Mouse (Mus musculus): ENCODE measurements around the gene Edn2. TPM values are rescaled to one million over a fixed set of nuclear protein-coding genes. Genes with fewer than 3 reads are reported as not detected.

The Edn2 gene
- polyA plus RNA-seq, 1 experiment from 2014 or later = 0.46 TPM

GRCm38 (mm10) chr4:120191987-120192386 is 31.0 kb downstream of the Edn2 start:
- 80% methylated on average over 2 of the region's 2 CpGs for WGBS
- H3K27ac ChIP-seq = no peak overlapping the region

GRCm38 (mm10) chr4:120194026-120194425 is 33.0 kb downstream of the Edn2 start:
- Histone ChIP-seq H3K27ac (no peak overlapping the region), H3K4me1 (peaks cover 12% of the 10 kb centered on the region), H3K9me3 (no peaks in the 10 kb centered on the region), H3K4me3 (no peak overlapping the region), H3K27me3 (ENCODE audit: insufficient read depth, poor library complexity, severe bottlenecking) (peaks cover 11% of the 10 kb centered on the region; the same call in 1 of the 2 replicates), H3K36me3 (no peaks in the 10 kb centered on the region)
- DNase-seq (ENCODE audit: low spot score) = no peak
- WGBS = 78% methylated on average over 5 of the region's 5 CpGs

More at GRCm38 (mm10) chr4:120191987-120192386, 31.0 kb downstream of the Edn2 start:
- no peaks in the 10 kb centered on the region for H3K9me3 ChIP-seq
- H3K27me3 ChIP-seq (ENCODE audit: insufficient read depth, poor library complexity, severe bottlenecking) = peaks cover 18% of the 10 kb centered on the region; the same call in 1 of the 2 replicates
- H3K4me1 ChIP-seq = peaks cover 22% of the 10 kb centered on the region
- no peak for DNase-seq (ENCODE audit: low spot score)
- H3K4me3 ChIP-seq = no peak overlapping the region
- no peaks in the 10 kb centered on the region for H3K36me3 ChIP-seq

DNA sequence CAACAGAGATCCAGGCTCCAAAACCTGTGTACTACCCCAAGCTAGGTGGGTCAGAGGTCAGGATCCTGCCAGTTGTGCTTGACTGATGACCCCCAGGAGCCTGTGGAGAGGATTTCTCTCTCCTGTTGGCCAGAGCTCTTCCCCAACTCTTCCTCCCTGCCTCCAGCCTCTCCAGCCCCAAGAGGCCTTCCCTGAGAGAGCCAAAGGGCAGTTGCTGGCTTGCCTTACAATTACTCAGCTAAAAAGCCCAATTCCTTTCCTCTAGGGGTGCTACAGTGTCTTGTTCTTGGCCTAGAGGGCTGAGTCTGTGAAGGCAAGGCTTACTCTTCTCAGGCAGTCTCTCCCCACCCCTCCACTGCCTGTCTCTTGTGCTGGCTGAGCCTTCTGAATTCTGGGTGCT is 34.0 kb downstream of the Edn2 start:
- Histone ChIP-seq H3K36me3 (no peaks in the 10 kb centered on the region), H3K9me3 (no peaks in the 10 kb centered on the region), H3K27ac (no peak overlapping the region), H3K4me3 (no peak overlapping the region), H3K4me1 (peaks cover 20% of the 10 kb centered on the region), H3K27me3 (ENCODE audit: insufficient read depth, poor library complexity, severe bottlenecking) (0 out of 2 replicates have a peak, but pooled peaks cover 2% of the 10 kb centered on the region)
- DNase-seq (ENCODE audit: low spot score) = no peak

DNA sequence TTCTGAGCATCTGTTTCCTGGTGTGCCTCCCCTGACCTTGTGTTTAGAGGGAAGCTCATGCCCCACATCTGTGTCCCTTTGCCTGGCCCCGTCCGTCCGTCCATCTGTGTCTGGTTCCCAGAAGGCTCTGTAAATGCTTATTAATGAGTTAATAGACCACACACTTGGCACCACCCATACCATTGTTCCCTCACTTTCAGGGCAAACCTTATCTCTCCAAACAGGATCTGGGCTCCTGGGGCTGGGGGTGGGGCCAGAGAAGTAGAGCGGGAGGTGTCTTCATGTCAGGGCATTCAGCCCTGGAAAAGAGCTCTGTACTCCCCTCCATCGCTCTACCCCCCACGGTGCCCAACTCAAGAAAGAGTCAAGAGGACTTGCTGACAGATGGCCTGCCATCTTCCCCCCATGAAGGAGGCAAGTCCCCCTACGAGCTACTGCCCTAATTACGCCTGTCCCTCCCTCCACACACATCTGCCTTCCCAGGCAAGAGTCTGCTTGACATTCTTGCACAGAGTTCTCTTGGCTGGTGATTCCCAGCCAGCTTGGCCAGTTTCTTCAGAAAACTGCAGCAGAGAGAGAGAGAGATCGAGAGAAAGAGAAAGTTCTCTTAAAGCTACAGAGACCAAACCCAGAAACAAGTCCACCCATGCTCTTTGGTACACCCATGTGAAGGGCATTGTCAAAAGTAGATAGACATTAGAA is 38.3 kb downstream of the Edn2 start:
- WGBS = 36% methylated on average over 9 of the region's 9 CpGs
- no peak overlapping the region for H3K4me3 ChIP-seq
- no peak overlapping the region; the same call in 1 of the 2 replicates for H3K27ac ChIP-seq
- DNase-seq (ENCODE audit: low spot score) = no peak
- H3K27me3 ChIP-seq (ENCODE audit: insufficient read depth, poor library complexity, severe bottlenecking) = peaks cover 5% of the 10 kb centered on the region; the same call in 1 of the 2 replicates
- H3K9me3 ChIP-seq = no peaks in the 10 kb centered on the region
- H3K4me1 ChIP-seq = peaks cover 35% of the 10 kb centered on the region
- no peaks in the 10 kb centered on the region for H3K36me3 ChIP-seq

DNA sequence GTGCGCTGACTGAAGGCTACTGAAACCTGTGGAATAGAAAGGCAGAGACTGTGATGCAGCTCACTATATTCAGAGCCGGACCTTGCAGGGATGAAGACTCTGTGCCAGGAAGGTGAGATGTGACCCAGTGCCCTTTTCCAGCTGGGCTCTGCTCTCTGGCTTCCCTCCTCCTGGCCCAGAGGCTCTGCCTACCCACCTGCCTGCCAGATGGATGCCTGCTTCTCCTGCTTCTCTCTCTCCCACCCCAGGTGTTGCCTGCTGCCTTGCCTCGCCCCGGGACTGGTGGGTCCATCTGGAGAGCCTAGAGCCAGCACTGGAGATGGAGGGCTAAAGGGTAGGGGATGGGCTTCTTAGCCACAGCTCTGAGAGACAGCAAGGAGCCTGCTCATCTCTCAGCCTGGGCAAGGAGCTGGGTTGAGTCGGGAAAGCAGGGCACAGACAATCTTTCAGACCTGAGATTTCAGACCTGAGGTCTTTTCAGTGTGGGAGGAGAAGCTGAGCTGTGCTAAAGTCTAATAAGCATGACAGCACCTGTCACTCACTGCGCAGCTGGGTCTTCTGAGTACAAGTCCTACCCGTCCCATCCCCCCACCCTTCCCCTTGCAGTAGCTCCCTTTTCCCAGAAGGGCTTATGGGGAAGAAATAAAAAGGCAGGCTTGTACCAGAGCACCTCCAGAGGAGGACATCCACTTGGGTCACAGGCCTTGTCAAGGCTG is 39.7 kb downstream of the Edn2 start:
- WGBS = 82% methylated on average over 7 of the region's 7 CpGs
- Histone ChIP-seq H3K9me3 (no peaks in the 10 kb centered on the region), H3K4me1 (peaks cover 45% of the 10 kb centered on the region), H3K27ac (no peak overlapping the region), H3K4me3 (no peak overlapping the region), H3K36me3 (no peaks in the 10 kb centered on the region), H3K27me3 (ENCODE audit: insufficient read depth, poor library complexity, severe bottlenecking) (peaks cover 5% of the 10 kb centered on the region; the same call in 1 of the 2 replicates)
- no peak for DNase-seq (ENCODE audit: low spot score)

DNA sequence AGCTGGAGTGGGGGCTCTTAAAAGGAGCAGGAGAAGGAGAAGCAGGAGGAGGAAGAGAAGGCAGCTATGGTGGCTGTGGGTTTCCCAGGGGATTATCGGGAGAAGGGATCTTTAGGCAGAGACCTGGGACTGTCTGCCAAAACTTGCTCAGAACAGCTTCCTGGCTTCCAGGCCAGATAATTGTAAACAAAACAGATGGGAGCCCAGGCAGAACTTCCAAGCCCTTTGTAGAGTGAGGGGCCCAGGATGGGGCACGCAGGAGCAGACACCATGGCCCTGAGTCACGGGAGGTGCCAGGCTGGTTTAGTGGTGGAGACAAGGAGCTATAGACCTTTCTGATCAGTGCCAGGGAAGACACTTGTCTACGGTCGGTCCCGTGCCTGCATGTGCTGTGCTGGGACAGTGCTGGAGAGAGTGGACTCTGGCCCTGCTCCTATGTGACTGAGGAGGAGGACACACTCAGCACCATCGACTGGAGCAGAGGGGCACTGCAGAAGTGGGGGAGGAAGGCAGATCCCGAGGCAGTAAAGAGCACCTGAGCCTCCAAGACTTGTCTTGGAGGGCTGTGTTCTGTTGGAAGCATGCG is 43.4 kb downstream of the Edn2 start:
- Histone ChIP-seq H3K4me1 (peaks cover 31% of the 10 kb centered on the region), H3K27me3 (ENCODE audit: insufficient read depth, poor library complexity, severe bottlenecking) (peaks cover 5% of the 10 kb centered on the region; the same call in 1 of the 2 replicates), H3K4me3 (no peak overlapping the region), H3K36me3 (no peaks in the 10 kb centered on the region), H3K9me3 (no peaks in the 10 kb centered on the region), H3K27ac (peak overlapping the region; percentile 43; the same call in 1 of the 2 replicates)
- 55% methylated on average over 9 of the region's 9 CpGs for WGBS
- no peak for DNase-seq (ENCODE audit: low spot score)

DNA sequence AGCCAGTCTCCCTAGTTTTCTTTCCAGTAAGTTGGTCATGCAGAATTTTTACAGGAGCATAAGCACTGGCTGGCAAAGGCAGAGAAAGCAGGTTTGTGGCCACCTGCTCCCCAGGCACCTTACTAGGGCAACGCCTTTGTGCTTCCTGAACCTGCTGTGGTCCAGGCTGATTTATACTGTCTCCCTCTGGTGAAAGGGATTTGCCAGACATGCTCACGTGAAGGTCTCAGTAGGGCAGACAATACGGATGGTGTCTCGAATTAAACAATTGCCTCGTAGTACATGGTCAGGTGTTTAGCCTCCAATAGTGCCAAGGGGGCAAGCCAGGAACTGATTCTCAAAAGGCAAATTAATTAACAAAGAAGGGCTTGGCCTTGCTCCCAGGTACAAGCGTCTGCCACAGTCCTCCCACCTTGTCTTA is 45.5 kb downstream of the Edn2 start:
- Histone ChIP-seq H3K4me3 (no peak overlapping the region), H3K4me1 (peaks cover 27% of the 10 kb centered on the region), H3K27me3 (ENCODE audit: insufficient read depth, poor library complexity, severe bottlenecking) (no peaks in the 10 kb centered on the region), H3K27ac (no peak overlapping the region), H3K36me3 (no peaks in the 10 kb centered on the region), H3K9me3 (no peaks in the 10 kb centered on the region)
- 87% methylated on average over 6 of the region's 6 CpGs for WGBS
- DNase-seq (ENCODE audit: low spot score) = no peak

- Histone ChIP-seq H3K4me3 (peak overlapping the region; percentile 18; the same call in 1 of the 2 replicates), H3K9me3 (no peaks in the 10 kb centered on the region), H3K27ac (peak overlapping the region; percentile 70), H3K4me1 (peaks cover 15% of the 10 kb centered on the region), H3K27me3 (ENCODE audit: insufficient read depth, poor library complexity, severe bottlenecking) (peaks cover 6% of the 10 kb centered on the region; the same call in 1 of the 2 replicates), H3K36me3 (no peaks in the 10 kb centered on the region)
- DNase-seq (ENCODE audit: low spot score) = no peak
- WGBS = 31% methylated on average over 6 of the region's 6 CpGs
Observed at GRCm38 (mm10) chr4:120212080-120212479, 51.1 kb downstream of the Edn2 start.

DNA sequence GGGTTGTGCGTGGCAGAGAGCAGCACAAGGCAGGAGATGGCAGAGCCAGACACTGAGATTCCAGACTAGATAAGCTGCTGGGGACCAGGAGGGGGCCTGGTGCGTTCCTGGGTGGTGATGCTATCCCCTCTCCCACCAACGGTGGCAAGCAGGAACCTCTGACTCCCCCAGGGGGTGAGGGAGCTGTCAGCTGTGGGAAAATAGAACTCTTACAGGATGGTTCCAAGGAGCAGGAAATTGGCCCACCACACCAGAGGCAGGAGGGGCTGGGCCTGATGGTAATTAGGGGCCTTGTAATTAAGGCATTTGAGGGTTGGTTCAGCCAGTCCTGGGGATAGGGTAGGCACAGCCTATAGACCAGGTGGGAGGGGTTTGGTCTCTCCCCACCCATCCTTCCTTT is 51.8 kb downstream of the Edn2 start:
- WGBS = 37% methylated on average over 3 of the region's 3 CpGs
- DNase-seq (ENCODE audit: low spot score) = no peak
- H3K27me3 ChIP-seq (ENCODE audit: insufficient read depth, poor library complexity, severe bottlenecking) = peaks cover 6% of the 10 kb centered on the region; the same call in 1 of the 2 replicates
- peak overlapping the region; percentile 70 for H3K27ac ChIP-seq
- H3K36me3 ChIP-seq = no peaks in the 10 kb centered on the region
- H3K4me1 ChIP-seq = peaks cover 15% of the 10 kb centered on the region
- H3K9me3 ChIP-seq = no peaks in the 10 kb centered on the region
- no peak overlapping the region for H3K4me3 ChIP-seq

- DNase-seq (ENCODE audit: low spot score) = no peak
Observed at GRCm38 (mm10) chr4:120215915-120216591, 55.0 kb downstream of the Edn2 start.

GRCm38 (mm10) chr4:120216883-120217282 is 55.9 kb downstream of the Edn2 start:
- DNase-seq (ENCODE audit: low spot score) = no peak
- Histone ChIP-seq H3K9me3 (no peaks in the 10 kb centered on the region), H3K4me1 (peaks cover 12% of the 10 kb centered on the region), H3K27me3 (ENCODE audit: insufficient read depth, poor library complexity, severe bottlenecking) (peaks cover 6% of the 10 kb centered on the region), H3K36me3 (no peaks in the 10 kb centered on the region), H3K4me3 (no peak overlapping the region), H3K27ac (no peak overlapping the region)

More at GRCm38 (mm10) chr4:120215915-120216591, 55.0 kb downstream of the Edn2 start:
- 39% methylated on average over 10 of the region's 10 CpGs for WGBS
- Histone ChIP-seq H3K4me1 (peaks cover 15% of the 10 kb centered on the region), H3K27me3 (ENCODE audit: insufficient read depth, poor library complexity, severe bottlenecking) (peaks cover 6% of the 10 kb centered on the region), H3K27ac (no peak overlapping the region), H3K4me3 (no peak overlapping the region), H3K36me3 (no peaks in the 10 kb centered on the region), H3K9me3 (no peaks in the 10 kb centered on the region)
